Mouse (Mus musculus) c-Kit-positive CD71-negative TER-119-negative erythroid progenitor cells, embryonic 14.5 days (primary cell): ENCODE measurements around the gene Hivep3.
A peak's percentile ranks its signal among the peaks of the same experiment; 100 is the strongest.

Experiments
- DNase-seq: peaks from one replicate; pipeline ENCODE4 v3.0.0-alpha.2; 2013; ENCODE audit warnings: low read depth

Hivep3 gene

GRCm38 (mm10) chr4:119948922-119949614 lies 215.5 kb downstream of the Hivep3 start:
- DNase-seq = no peak

GRCm38 (mm10) chr4:119950181-119950580 lies 216.6 kb downstream of the Hivep3 start:
- no peak for DNase-seq

GRCm38 (mm10) chr4:119951081-119951480 lies 217.5 kb downstream of the Hivep3 start:
- no peak for DNase-seq

GRCm38 (mm10) chr4:119955008-119955407 lies 221.4 kb downstream of the Hivep3 start:
- no peak for DNase-seq

GRCm38 (mm10) chr4:119957970-119958369 lies 224.4 kb downstream of the Hivep3 start:
- DNase-seq = no peak

- DNase-seq = peak; percentile 58
Observed at GRCm38 (mm10) chr4:119959293-119959692, 225.7 kb downstream of the Hivep3 start.

GRCm38 (mm10) chr4:119959873-119960272 lies 226.3 kb downstream of the Hivep3 start:
- DNase-seq = no peak

- DNase-seq = no peak
Observed at GRCm38 (mm10) chr4:119960523-119960922, 226.9 kb downstream of the Hivep3 start.

- DNase-seq = no peak
Observed at GRCm38 (mm10) chr4:119961164-119961563, 227.6 kb downstream of the Hivep3 start.

- DNase-seq = no peak
Observed at GRCm38 (mm10) chr4:119962066-119962465, 228.5 kb downstream of the Hivep3 start.

GRCm38 (mm10) chr4:119966105-119967072 lies 232.8 kb downstream of the Hivep3 start:
- no peak for DNase-seq

- no peak for DNase-seq
Observed at GRCm38 (mm10) chr4:119967073-119967608, 233.6 kb downstream of the Hivep3 start.

GRCm38 (mm10) chr4:119967636-119968035 lies 234.1 kb downstream of the Hivep3 start:
- DNase-seq = no peak

- no peak for DNase-seq
Observed at GRCm38 (mm10) chr4:119968071-119968470, 234.5 kb downstream of the Hivep3 start.

GRCm38 (mm10) chr4:119968887-119969286 lies 235.3 kb downstream of the Hivep3 start:
- no peak for DNase-seq

- DNase-seq = no peak
Observed at GRCm38 (mm10) chr4:119970166-119970565, 236.6 kb downstream of the Hivep3 start.

GRCm38 (mm10) chr4:119972375-119972774 lies 238.8 kb downstream of the Hivep3 start:
- no peak for DNase-seq

GRCm38 (mm10) chr4:119973729-119974605 lies 240.4 kb downstream of the Hivep3 start:
- DNase-seq = no peak

GRCm38 (mm10) chr4:119975242-119975641 lies 241.7 kb downstream of the Hivep3 start:
- no peak for DNase-seq

- DNase-seq = no peak
Observed at GRCm38 (mm10) chr4:119975822-119976221, 242.2 kb downstream of the Hivep3 start.

- DNase-seq = no peak
Observed at GRCm38 (mm10) chr4:119976428-119977168, 243.0 kb downstream of the Hivep3 start.
